Mouse (Mus musculus): ENCODE data around the gene Papln. TPM values are rescaled to one million over a fixed set of nuclear protein-coding genes. Genes with fewer than 3 reads are reported as not detected.

Gene Papln
- polyA plus RNA-seq, 1 experiment = 2.4 TPM

GRCm38 (mm10) chr12:83743712-83744111, 19.7 kb upstream of the Papln start:
- TF ChIP-seq POLR2A (IDR thresholded peaks at IDR 0.05; ENCODE audit: low read depth, low read length) = no peak
- 78% methylated on average over 3 of the region's 3 CpGs for WGBS
- Histone ChIP-seq H3K4me1 (ENCODE audit: control insufficient read depth, insufficient read depth, low read length) (no peaks in the 10 kb centered on the region), H3K27ac (ENCODE audit: insufficient read depth, low read depth, low read length) (no peak overlapping the region), H3K36me3 (ENCODE audit: control insufficient read depth, insufficient read depth, low read length) (no peaks in the 10 kb centered on the region), H3K27me3 (replicated peaks; ENCODE audit: control insufficient read depth, insufficient read depth, low read length) (no peaks in the 10 kb centered on the region), H3K4me3 (ENCODE audit: insufficient read depth, low read depth, low read length) (no peak overlapping the region)
- no peak for DNase-seq

DNA sequence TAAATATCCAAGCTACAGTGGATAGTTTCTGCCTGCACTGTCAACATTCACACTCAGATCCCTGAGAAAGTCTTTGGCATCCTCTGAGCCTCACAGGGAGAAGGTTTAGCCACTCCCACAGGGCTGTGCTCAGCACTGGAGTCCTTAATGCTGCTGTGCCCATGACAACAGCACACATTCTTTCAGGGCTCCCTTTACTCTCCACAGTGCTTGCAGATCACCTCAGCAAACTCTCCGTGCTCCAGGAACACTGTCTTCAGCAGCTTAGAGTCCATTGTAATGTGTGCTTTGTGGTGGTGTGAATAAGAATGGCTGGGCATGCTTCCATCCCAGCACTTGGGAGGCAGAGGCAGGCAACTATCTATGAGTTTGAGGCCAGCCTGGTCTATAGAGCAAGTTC, 14.2 kb upstream of the Papln start:
- TF ChIP-seq CTCF (conservative IDR thresholded peaks at IDR 0.05; ENCODE audit: insufficient read depth, insufficient read length, low read depth, low read length) = no peak
- TF ChIP-seq POLR2A (IDR thresholded peaks at IDR 0.05; ENCODE audit: low read depth, low read length) = no peak
- H3K4me1 ChIP-seq (ENCODE audit: control insufficient read depth, insufficient read depth, low read length) = no peaks in the 10 kb centered on the region
- H3K36me3 ChIP-seq (ENCODE audit: control insufficient read depth, insufficient read depth, low read length) = no peaks in the 10 kb centered on the region
- no peak overlapping the region for H3K4me3 ChIP-seq (ENCODE audit: insufficient read depth, low read depth, low read length)
- 56% methylated on average over 1 of the region's 1 CpGs for WGBS
- no peak for DNase-seq
- no peak overlapping the region for H3K27ac ChIP-seq (ENCODE audit: insufficient read depth, low read depth, low read length)
- no peaks in the 10 kb centered on the region for H3K27me3 ChIP-seq (replicated peaks; ENCODE audit: control insufficient read depth, insufficient read depth, low read length)

DNA sequence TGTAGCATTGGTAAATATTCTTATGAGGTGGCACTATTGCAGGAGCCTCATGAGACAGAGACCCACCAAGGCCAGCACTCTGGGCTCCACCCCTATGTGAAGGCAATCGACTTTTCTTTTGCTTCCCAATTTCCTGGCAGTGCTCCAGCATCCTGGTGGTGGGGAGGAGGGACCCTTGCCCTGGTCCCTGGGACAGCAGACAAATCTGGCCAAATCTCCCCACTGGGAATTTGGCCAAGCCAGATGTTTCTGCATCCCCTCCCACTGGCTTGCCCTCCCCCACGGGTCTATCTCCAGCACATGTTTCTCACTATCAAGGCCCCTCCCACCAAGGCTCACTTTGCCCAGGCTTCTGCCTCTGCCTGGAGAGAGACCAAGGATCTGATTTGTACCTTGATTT, 10.9 kb upstream of the Papln start:
- no peak for TF ChIP-seq CTCF (conservative IDR thresholded peaks at IDR 0.05; ENCODE audit: insufficient read depth, insufficient read length, low read depth, low read length)
- no peak for TF ChIP-seq POLR2A (IDR thresholded peaks at IDR 0.05; ENCODE audit: low read depth, low read length)
- Histone ChIP-seq H3K27me3 (replicated peaks; ENCODE audit: control insufficient read depth, insufficient read depth, low read length) (no peaks in the 10 kb centered on the region), H3K36me3 (ENCODE audit: control insufficient read depth, insufficient read depth, low read length) (no peaks in the 10 kb centered on the region), H3K4me3 (ENCODE audit: insufficient read depth, low read depth, low read length) (no peak overlapping the region), H3K4me1 (ENCODE audit: control insufficient read depth, insufficient read depth, low read length) (no peaks in the 10 kb centered on the region), H3K27ac (ENCODE audit: insufficient read depth, low read depth, low read length) (no peak overlapping the region)
- no peak for DNase-seq
- WGBS = 10% methylated on average over 2 of the region's 2 CpGs

DNA sequence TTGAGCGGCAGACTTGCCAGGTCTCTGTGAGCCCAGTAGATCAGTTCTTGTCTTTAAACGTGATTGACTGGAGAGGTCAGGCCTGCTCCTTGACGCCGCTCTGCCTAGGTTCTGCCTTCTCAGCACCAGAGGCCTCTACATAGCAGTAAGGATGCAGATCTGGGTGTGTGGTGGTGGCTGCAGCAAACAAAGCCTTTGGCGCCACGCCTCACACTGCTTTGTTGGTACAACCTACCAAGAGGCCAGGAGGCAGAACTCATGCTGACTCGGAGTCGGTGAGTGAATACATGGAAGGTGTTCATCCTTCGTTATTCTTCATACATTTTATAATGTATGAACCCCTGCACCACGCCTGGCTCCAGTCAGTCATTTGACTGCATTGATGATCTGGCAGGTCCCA, 4.7 kb upstream of the Papln start:
- Histone ChIP-seq H3K36me3 (ENCODE audit: control insufficient read depth, insufficient read depth, low read length) (no peaks in the 10 kb centered on the region), H3K4me3 (ENCODE audit: insufficient read depth, low read depth, low read length) (no peak overlapping the region), H3K27me3 (replicated peaks; ENCODE audit: control insufficient read depth, insufficient read depth, low read length) (no peaks in the 10 kb centered on the region), H3K4me1 (ENCODE audit: control insufficient read depth, insufficient read depth, low read length) (peaks cover 11% of the 10 kb centered on the region), H3K27ac (ENCODE audit: insufficient read depth, low read depth, low read length) (no peak overlapping the region)
- TF ChIP-seq CTCF (conservative IDR thresholded peaks at IDR 0.05; ENCODE audit: insufficient read depth, insufficient read length, low read depth, low read length) (no peak), POLR2A (IDR thresholded peaks at IDR 0.05; ENCODE audit: low read depth, low read length) (no peak)
- WGBS = 94% methylated on average over 10 of the region's 10 CpGs
- no peak for DNase-seq

DNA sequence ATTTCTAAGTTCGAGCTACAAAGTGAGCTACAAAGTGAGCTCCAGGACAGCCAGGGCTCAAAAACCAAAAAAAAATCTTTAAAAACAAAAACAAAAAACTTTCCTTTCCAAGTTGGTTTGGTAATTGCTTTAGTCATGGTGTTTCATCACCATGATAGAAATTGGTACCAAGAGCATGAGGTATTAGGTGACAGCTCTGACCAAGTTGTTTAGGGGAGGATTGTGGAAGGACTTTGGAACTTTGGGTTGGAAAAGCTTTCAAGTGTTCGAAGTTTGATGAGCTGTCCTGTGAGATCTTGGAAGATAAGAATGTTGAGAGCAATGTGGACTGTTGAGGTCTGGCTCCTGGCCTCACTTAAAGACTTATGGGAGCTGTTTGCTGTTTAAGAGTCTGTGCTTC, 3.2 kb upstream of the Papln start:
- Histone ChIP-seq H3K4me3 (ENCODE audit: insufficient read depth, low read depth, low read length) (no peak overlapping the region), H3K27ac (ENCODE audit: insufficient read depth, low read depth, low read length) (no peak overlapping the region), H3K27me3 (replicated peaks; ENCODE audit: control insufficient read depth, insufficient read depth, low read length) (no peaks in the 10 kb centered on the region), H3K4me1 (ENCODE audit: control insufficient read depth, insufficient read depth, low read length) (peaks cover 11% of the 10 kb centered on the region), H3K36me3 (ENCODE audit: control insufficient read depth, insufficient read depth, low read length) (no peaks in the 10 kb centered on the region)
- WGBS = 73% methylated on average over 2 of the region's 2 CpGs
- no peak for DNase-seq
- TF ChIP-seq CTCF (conservative IDR thresholded peaks at IDR 0.05; ENCODE audit: insufficient read depth, insufficient read length, low read depth, low read length) = no peak
- no peak for TF ChIP-seq POLR2A (IDR thresholded peaks at IDR 0.05; ENCODE audit: low read depth, low read length)

- H3K4me3 ChIP-seq (ENCODE audit: insufficient read depth, low read depth, low read length) = no peak overlapping the region
- no peaks in the 10 kb centered on the region for H3K27me3 ChIP-seq (replicated peaks; ENCODE audit: control insufficient read depth, insufficient read depth, low read length)
- DNase-seq = peak; percentile 63
- no peak overlapping the region for H3K27ac ChIP-seq (ENCODE audit: insufficient read depth, low read depth, low read length)
- TF ChIP-seq POLR2A (IDR thresholded peaks at IDR 0.05; ENCODE audit: low read depth, low read length) (no peak), CTCF (conservative IDR thresholded peaks at IDR 0.05; ENCODE audit: insufficient read depth, insufficient read length, low read depth, low read length) (no peak)
- WGBS = 15% methylated on average over 4 of the region's 4 CpGs
- no peaks in the 10 kb centered on the region for H3K36me3 ChIP-seq (ENCODE audit: control insufficient read depth, insufficient read depth, low read length)
- H3K4me1 ChIP-seq (ENCODE audit: control insufficient read depth, insufficient read depth, low read length) = peaks cover 11% of the 10 kb centered on the region
Observed at GRCm38 (mm10) chr12:83762706-83763105, 728 bp upstream of the Papln start.

GRCm38 (mm10) chr12:83764044-83764365, 571 bp downstream of the Papln start:
- no peak overlapping the region for H3K27ac ChIP-seq (ENCODE audit: insufficient read depth, low read depth, low read length)
- WGBS = 19% methylated on average over 14 of the region's 14 CpGs
- peak; percentile 63 for DNase-seq

DNA sequence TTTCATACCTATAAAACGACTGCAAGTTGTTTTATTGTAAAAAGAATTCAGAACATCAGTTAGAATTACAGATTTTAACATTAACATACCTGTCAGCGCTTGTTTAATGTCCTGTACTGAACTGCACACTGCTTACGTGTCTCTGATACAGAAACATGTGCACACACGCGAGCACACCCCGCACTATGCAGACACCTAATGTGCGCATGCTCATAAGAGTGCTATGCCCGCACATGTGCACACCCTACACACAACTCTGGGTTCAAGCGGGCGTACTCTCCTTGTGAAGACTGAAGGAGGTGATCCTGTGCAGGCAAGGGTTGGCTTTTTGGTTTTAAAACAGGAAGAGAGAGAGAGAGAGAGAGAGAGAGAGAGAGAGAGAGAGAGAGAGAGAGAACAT, 1.1 kb downstream of the Papln start:
- H3K27me3 ChIP-seq (replicated peaks; ENCODE audit: control insufficient read depth, insufficient read depth, low read length) = no peaks in the 10 kb centered on the region
- H3K27ac ChIP-seq (ENCODE audit: insufficient read depth, low read depth, low read length) = no peak overlapping the region
- H3K4me1 ChIP-seq (ENCODE audit: control insufficient read depth, insufficient read depth, low read length) = peaks cover 18% of the 10 kb centered on the region
- 86% methylated on average over 10 of the region's 10 CpGs for WGBS
- no peak for TF ChIP-seq POLR2A (IDR thresholded peaks at IDR 0.05; ENCODE audit: low read depth, low read length)
- TF ChIP-seq CTCF (conservative IDR thresholded peaks at IDR 0.05; ENCODE audit: insufficient read depth, insufficient read length, low read depth, low read length) = no peak
- no peak overlapping the region for H3K4me3 ChIP-seq (ENCODE audit: insufficient read depth, low read depth, low read length)
- H3K36me3 ChIP-seq (ENCODE audit: control insufficient read depth, insufficient read depth, low read length) = no peaks in the 10 kb centered on the region
- DNase-seq = no peak

More at GRCm38 (mm10) chr12:83764044-83764365, 571 bp downstream of the Papln start:
- Histone ChIP-seq H3K27me3 (replicated peaks; ENCODE audit: control insufficient read depth, insufficient read depth, low read length) (no peaks in the 10 kb centered on the region), H3K4me1 (ENCODE audit: control insufficient read depth, insufficient read depth, low read length) (peaks cover 18% of the 10 kb centered on the region), H3K36me3 (ENCODE audit: control insufficient read depth, insufficient read depth, low read length) (no peaks in the 10 kb centered on the region), H3K4me3 (ENCODE audit: insufficient read depth, low read depth, low read length) (no peak overlapping the region)
- TF ChIP-seq CTCF (conservative IDR thresholded peaks at IDR 0.05; ENCODE audit: insufficient read depth, insufficient read length, low read depth, low read length) (no peak), POLR2A (IDR thresholded peaks at IDR 0.05; ENCODE audit: low read depth, low read length) (no peak)

All from kidney, adult 2 months (tissue).